Mouse (Mus musculus) liver, embryonic 14.5 days (tissue): Measurements from ENCODE around the gene Tnrc6a. TPM values are rescaled to one million over a fixed set of nuclear protein-coding genes. Genes with fewer than 3 reads are reported as not detected.
A peak's percentile ranks its signal among the peaks of the same experiment; 100 is the strongest.

Experiments used
- ATAC-seq: fragments of 200-750 bp; cut with Nextera tagmentation; 2 replicates; pipeline ENCODE4 v1.8.0; 2017; ENCODE audit warnings: moderate number of reproducible peaks, mild to moderate bottlenecking, moderate library complexity; ENCODE audit not compliant: insufficient read depth
- DNase-seq, 3 experiments: peaks; one replicate each; pipeline ENCODE4 v3.0.0-alpha.2; 2012 to 2013; ENCODE audit warnings: low read depth in 3 of 3, low spot score in 3 of 3
- H3K27ac ChIP-seq: fragments of 300-500 bp; sonication (generic); 2 replicates; pipeline ENCODE4 v1.5.1; 2014; ENCODE audit warnings: moderate library complexity, mild to moderate bottlenecking, control low read depth, inconsistent platforms
- H3K27me3 ChIP-seq: fragments of 300-500 bp; sonication (generic); 2 replicates; pipeline ENCODE4 v1.6.1; 2014; ENCODE audit warnings: mild to moderate bottlenecking, low read length, moderate library complexity; ENCODE audit not compliant: control insufficient read depth, insufficient read depth
- H3K36me3 ChIP-seq: fragments of 300-500 bp; sonication (generic); replicated peaks from 2 replicates; pipeline ENCODE4 v1.6.1; 2014; ENCODE audit warnings: low read depth; ENCODE audit not compliant: control insufficient read depth, insufficient read depth
- H3K4me1 ChIP-seq, 2 experiments: fragments of 200-500 bp in 1 of 2; fragments of 300-500 bp in 1 of 2; sonication (generic) in 1 of 2; replicated peaks; 2 replicates each; pipeline ENCODE4 v1.6.1; 2012 to 2014; ENCODE audit warnings: antibody characterized with exemption in 1 of 2, inconsistent platforms in 1 of 2, low read length in 1 of 2; ENCODE audit not compliant: control insufficient read depth in 2 of 2, insufficient read depth in 2 of 2
- H3K4me2 ChIP-seq: fragments of 300-500 bp; sonication (generic); 2 replicates; pipeline ENCODE4 v1.6.1; 2014; ENCODE audit warnings: low read depth, mild to moderate bottlenecking, control low read depth, moderate library complexity
- H3K4me3 ChIP-seq, 2 experiments: fragments of 200-500 bp in 1 of 2; fragments of 300-500 bp in 1 of 2; sonication (generic) in 1 of 2; 2 replicates each; pipeline ENCODE4 v1.5.1; 2012 to 2014; ENCODE audit warnings: low read depth in 2 of 2, low read length in 2 of 2, mild to moderate bottlenecking in 2 of 2, control low read depth in 1 of 2, inconsistent platforms in 1 of 2, moderate library complexity in 1 of 2; ENCODE audit not compliant: insufficient read depth in 1 of 2
- H3K9ac ChIP-seq: fragments of 300-500 bp; sonication (generic); replicated peaks from 2 replicates; pipeline ENCODE4 v1.6.1; 2014; ENCODE audit warnings: mild to moderate bottlenecking, control low read depth, moderate library complexity
- H3K9me3 ChIP-seq: fragments of 300-500 bp; sonication (generic); 2 replicates; pipeline ENCODE4 v1.6.1; 2016; ENCODE audit warnings: low read length, mixed read lengths; ENCODE audit not compliant: control insufficient read depth
- CTCF ChIP-seq: IDR thresholded peaks from 2 replicates; pipeline ENCODE4 v1.5.1; 2016; ENCODE audit warnings: antibody characterized with exemption, low read depth, control low read depth
- EP300 ChIP-seq: IDR thresholded peaks from 2 replicates; pipeline ENCODE4 v1.6.1; 2016; ENCODE audit warnings: antibody characterized with exemption, low read depth
- WGBS: fragments of 180-500 bp; shearing (Covaris S2); extraction: QIAGEN DNeasy Blood & Tissue Kit; methylation state at CpG from one replicate; pipeline ENCODE4 v1.1.7; 2014; ENCODE audit not compliant: insufficient replicate concordance; 5-methylcytosine and 5-hydroxymethylcytosine counted together
- polyA plus RNA-seq, 2 experiments: library from polyadenylated mRNA; depleted of rRNA in 1 of 2; stranded (reverse) in 1 of 2; unstranded in 1 of 2; fragments of >200 nt; fragmentation: Nextera tagmentation in 1 of 2; extraction: Ambion mirVana in 1 of 2; gene quantifications; 2 replicates each; pipeline versions ENCODE4 v1.2.1 to v1.2.3; 2012 to 2014

The Tnrc6a gene
- polyA plus RNA-seq, 2 experiments: 8.8 to 14.1 TPM

DNA sequence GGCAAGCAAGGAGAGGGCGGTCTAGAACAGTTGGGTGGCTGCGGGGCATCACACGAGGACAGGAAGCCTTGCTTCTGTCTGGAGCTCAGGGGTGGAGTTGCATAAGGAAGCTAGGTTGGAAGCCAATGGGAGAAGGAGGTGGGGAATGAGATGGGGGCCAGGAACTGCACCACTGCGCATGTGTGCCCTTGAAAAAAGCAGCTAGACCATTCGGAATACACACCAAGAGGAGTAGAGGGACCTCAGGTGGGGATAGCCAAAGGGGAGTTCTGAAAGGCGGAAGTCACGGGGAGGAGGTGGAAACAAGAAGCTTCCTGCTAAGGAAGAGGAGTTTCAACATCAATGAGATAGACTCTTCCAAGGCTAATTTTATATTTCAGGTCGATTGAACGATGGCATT, 77.0 kb downstream of the Tnrc6a start:
- DNase-seq: no peak
- WGBS: 49% methylated on average over 9 of the region's 9 CpGs
- H3K36me3 ChIP-seq: no peaks in the 10 kb centered on the region
- no peaks in the 10 kb centered on the region for H3K27me3 ChIP-seq
- ATAC-seq: no peak
- no peak overlapping the region for H3K27ac ChIP-seq
- no peak overlapping the region for H3K4me3 ChIP-seq
- H3K9me3 ChIP-seq: no peaks in the 10 kb centered on the region
- TF ChIP-seq EP300 (no peak), CTCF (no peak)
- H3K4me2 ChIP-seq: no peak overlapping the region
- H3K9ac ChIP-seq: no peak overlapping the region
- no peaks in the 10 kb centered on the region for H3K4me1 ChIP-seq

DNA sequence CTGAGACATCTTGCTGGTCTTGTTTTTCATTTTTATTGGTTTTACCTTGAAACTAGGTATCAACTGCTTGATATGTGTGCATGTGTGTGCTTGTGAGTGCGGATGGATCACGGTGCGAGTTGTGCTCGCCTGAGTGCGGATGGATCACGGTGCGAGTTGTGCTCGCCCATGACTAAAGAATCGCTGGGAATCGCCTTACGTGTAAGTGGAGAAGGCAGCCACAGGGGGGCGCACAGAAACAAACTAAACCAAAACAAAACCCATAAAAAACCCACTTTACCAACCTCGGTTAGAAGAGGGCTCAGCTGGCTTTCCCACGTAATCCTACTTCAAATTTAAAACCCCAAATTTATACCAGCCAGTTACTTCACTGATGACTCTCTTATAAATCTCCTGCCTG, 81.6 kb downstream of the Tnrc6a start:
- Histone ChIP-seq H3K4me1 (no peaks in the 10 kb centered on the region), H3K36me3 (no peaks in the 10 kb centered on the region), H3K9me3 (no peaks in the 10 kb centered on the region), H3K4me3 (no peak overlapping the region), H3K27ac (no peak overlapping the region), H3K4me2 (no peak overlapping the region), H3K27me3 (no peaks in the 10 kb centered on the region), H3K9ac (no peak overlapping the region)
- peak; percentile 11 to 31 (median 17) for DNase-seq
- ATAC-seq: no peak
- TF ChIP-seq EP300 (no peak), CTCF (peak; percentile 71)
- whole genome bisulfite sequencing: 18% methylated on average over 14 of the region's 14 CpGs

DNA sequence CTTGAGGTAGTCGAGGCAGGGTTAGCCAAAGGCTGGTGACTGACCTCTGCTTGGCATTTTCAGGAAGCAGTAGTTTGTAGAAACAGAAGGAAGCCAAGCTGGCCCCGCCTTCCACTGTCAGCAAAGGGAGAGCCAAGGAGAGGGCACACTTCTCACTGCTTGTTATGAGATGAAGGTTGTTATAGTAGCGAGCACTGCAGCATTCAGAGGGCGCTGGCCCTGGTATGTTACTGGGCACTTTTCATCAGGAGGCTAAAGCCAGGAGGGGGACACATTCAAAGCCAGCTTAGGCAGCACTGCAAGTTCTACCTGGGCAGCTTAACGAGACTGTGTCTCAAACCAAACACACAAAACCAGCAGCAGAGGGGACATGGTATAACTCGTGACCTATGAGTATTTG, 83.9 kb downstream of the Tnrc6a start:
- H3K4me3 ChIP-seq: no peak overlapping the region
- DNase-seq (no peak), ATAC-seq (no peak)
- H3K27me3 ChIP-seq: no peaks in the 10 kb centered on the region
- 44% methylated on average over 6 of the region's 6 CpGs for WGBS
- no peaks in the 10 kb centered on the region for H3K36me3 ChIP-seq
- no peaks in the 10 kb centered on the region for H3K9me3 ChIP-seq
- H3K4me1 ChIP-seq: no peaks in the 10 kb centered on the region
- no peak for TF ChIP-seq CTCF
- no peak for TF ChIP-seq EP300
- H3K9ac ChIP-seq: no peak overlapping the region
- H3K4me2 ChIP-seq: no peak overlapping the region
- no peak overlapping the region for H3K27ac ChIP-seq

DNA sequence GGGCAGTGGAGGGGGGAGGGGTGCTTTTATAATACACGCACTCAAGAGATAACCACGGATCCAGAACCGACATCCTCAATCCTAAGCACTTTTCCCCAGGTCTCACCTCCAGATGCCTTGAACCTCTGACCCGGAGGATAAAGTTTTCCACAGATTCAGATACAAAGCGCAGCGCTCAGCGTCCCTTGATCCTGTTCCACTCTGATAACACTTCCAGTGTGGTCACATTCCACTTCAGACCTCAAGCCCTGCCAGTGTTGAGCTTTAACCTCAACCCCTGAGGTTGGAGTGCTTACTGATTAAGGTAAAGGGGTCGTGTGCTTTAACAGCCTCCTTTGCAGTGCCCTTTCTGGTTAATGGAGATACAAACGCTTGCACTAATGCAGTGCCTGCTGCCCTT, 86.2 kb downstream of the Tnrc6a start:
- no peak overlapping the region for H3K9ac ChIP-seq
- DNase-seq (no peak), ATAC-seq (no peak)
- no peaks in the 10 kb centered on the region for H3K4me1 ChIP-seq
- H3K4me3 ChIP-seq: no peak overlapping the region
- no peak for TF ChIP-seq CTCF
- no peak for TF ChIP-seq EP300
- no peaks in the 10 kb centered on the region for H3K27me3 ChIP-seq
- no peak overlapping the region for H3K27ac ChIP-seq
- no peaks in the 10 kb centered on the region for H3K36me3 ChIP-seq
- H3K9me3 ChIP-seq: no peaks in the 10 kb centered on the region
- WGBS: 33% methylated on average over 9 of the region's 9 CpGs
- H3K4me2 ChIP-seq: no peak overlapping the region

DNA sequence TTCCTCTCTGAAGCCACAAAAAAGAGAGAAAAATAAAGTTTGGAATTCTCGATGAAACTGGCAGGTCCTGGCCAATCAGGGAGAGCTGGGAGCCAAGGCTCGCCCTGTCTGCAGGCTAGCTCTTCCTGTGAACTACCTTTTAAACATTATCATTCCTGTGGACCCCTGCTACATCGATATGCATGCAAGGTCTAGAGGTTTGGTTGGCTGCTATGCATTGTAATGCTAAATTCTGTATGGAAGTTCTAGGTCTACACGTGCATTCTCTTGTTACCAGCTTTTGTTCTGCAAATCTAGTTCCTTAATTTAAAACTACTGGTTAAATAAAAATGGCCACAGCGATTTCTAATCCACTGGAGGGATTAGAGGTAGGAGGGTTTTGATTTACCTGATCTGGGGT, 87.8 kb downstream of the Tnrc6a start:
- Histone ChIP-seq H3K4me2 (no peak overlapping the region), H3K36me3 (no peaks in the 10 kb centered on the region), H3K4me3 (no peak overlapping the region), H3K9me3 (no peaks in the 10 kb centered on the region), H3K9ac (no peak overlapping the region), H3K27ac (no peak overlapping the region), H3K27me3 (no peaks in the 10 kb centered on the region), H3K4me1 (no peaks in the 10 kb centered on the region)
- no peak for ATAC-seq
- no peak for DNase-seq
- 37% methylated on average over 5 of the region's 5 CpGs for WGBS
- TF ChIP-seq CTCF: no peak
- no peak for TF ChIP-seq EP300
